Mouse (Mus musculus): ENCODE data around the gene Sik1.

DNA sequence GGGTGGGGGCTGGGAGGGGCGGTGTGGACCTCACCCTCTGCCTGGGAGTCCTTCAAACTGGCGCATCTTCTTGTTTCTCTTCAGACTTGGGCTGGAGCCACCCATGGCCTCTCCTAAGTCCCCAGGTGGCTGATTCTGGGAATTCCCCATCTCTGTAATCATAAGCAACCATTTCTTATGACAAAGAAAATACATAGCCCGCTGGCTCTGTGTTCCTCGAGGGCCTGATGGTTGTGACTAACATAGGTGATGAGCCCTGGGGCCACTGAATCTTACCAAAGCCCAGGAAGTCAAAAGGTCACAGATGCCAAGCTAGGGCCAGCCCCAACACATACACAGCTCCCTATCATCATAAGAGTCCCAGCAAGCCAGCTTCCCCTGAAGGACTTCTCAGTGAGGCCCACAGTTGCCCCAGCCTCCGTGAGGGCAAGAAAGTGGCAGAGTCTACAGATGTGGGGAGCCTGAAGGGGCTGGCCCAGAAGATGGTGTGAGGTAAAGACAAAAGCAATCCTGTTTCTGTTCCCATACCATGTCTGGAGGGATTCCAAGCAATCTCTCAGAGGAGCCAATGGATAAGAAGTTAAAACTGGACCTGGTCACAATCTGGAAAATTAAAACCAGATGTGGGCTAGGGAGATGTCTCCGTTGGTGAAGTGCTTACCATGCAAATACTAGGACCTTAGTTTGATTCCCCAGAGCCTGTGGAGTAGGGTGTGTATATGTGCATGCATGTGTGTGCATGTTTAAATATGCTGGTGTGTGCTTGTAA is 24.3 kb downstream of the Sik1 start:
- TF ChIP-seq POLR2A (IDR thresholded peaks at IDR 0.05; ENCODE audit: insufficient read length, low read depth), result no peak
- no peak for TF ChIP-seq MAX (IDR thresholded peaks at IDR 0.05; ENCODE audit: low read depth)
- no peak for TF ChIP-seq TCF12 (IDR thresholded peaks at IDR 0.05; ENCODE audit: insufficient read depth, poor library complexity, severe bottlenecking)
- no peak for TF ChIP-seq USF1 (IDR thresholded peaks at IDR 0.05; ENCODE audit: low read depth)
- no peak for TF ChIP-seq MYOD1 (IDR thresholded peaks at IDR 0.05; ENCODE audit: control insufficient read depth in 1 of 3, insufficient read length in 2 of 3, low read depth in 2 of 3)
- TF ChIP-seq TCF3 (IDR thresholded peaks at IDR 0.05; ENCODE audit: insufficient read length, low read depth), result no peak
- no peak for TF ChIP-seq REST (IDR thresholded peaks at IDR 0.05; ENCODE audit: insufficient read depth, insufficient read length)

Measured in myocyte (in vitro differentiated cells).